Mouse (Mus musculus): ENCODE results near the gene AL731706.1. TPM values are rescaled to one million over a fixed set of nuclear protein-coding genes. Genes with fewer than 3 reads are reported as not detected.
"Not testable (repeated sequence)": the region's sequence is repeated elsewhere in the genome, so short reads cannot be mapped to it uniquely, and the experiment has no call there.

AL731706.1 gene
- polyA plus RNA-seq, 1 experiment, result 2.0 TPM

DNA sequence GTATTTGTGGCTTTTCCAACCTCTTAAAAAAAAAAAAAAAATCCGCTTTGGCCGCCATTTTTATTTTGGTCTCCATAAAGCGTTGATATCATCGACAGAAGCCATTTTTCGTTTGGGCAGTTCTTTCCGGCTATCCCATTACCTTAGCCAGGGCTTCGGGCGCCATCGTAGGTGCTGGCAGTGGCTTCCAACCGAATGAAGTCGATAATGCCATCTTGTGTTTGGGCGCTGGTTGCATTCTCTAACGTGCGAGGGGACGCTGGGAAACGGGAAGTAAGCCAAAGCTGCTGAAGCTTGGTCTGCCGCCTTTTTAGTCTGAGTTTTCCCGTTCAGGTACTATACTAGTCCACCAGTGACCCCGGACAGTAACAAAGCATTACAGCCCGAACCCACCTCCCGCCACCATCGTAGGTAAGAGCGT lies 772 bp upstream of the AL731706.1 start:
- no peaks in the 10 kb centered on the region for H3K27me3 ChIP-seq (ENCODE audit: control insufficient read depth, insufficient read depth, low read length)
- TF ChIP-seq CTCF (IDR thresholded peaks at IDR 0.05; ENCODE audit: extremely low read depth, insufficient read depth, insufficient read length, insufficient replicate concordance) (no peak), POLR2A (IDR thresholded peaks at IDR 0.05; ENCODE audit: low read depth, low read length) (peak; percentile 66)
- DNase-seq (ENCODE audit: low read depth in 1 of 2, low spot score in 2 of 2), result peak; percentile 92 to 98
- H3K27ac ChIP-seq (ENCODE audit: insufficient read depth, low read length), result peak overlapping the region; percentile 62
- H3K4me1 ChIP-seq (ENCODE audit: control insufficient read depth, insufficient read depth, insufficient read length), result peaks cover 5% of the 10 kb centered on the region; the same call in 1 of the 2 replicates
- peak overlapping the region; percentile 75 for H3K4me3 ChIP-seq (ENCODE audit: extremely low read depth, insufficient read depth, insufficient read length)
- H3K36me3 ChIP-seq (ENCODE audit: control insufficient read depth, insufficient read depth, low read length), result no peaks in the 10 kb centered on the region
- WGBS, result under 1% methylated on average over 23 of the region's 23 CpGs

DNA sequence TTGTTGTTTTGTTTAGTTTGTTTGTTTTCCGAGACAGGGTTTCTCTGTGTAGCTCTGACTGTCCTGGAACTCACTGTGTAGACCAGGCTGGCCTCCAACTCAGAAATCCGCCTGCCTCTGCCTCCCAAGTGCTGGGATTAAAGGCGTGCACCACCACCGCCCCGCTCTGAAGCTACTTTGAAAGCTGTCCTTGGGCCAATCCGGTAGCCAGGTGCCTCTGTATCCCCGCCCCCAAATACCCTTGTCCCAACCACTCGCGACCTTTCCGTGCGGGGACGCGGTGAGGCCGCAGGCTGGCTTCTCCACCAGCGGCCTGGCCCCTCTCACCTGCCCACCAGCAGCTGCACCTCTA lies 497 bp downstream of the AL731706.1 start:
- not testable (repeated sequence) for H3K4me1 ChIP-seq (ENCODE audit: control insufficient read depth, insufficient read depth, insufficient read length); H3K36me3 ChIP-seq (ENCODE audit: control insufficient read depth, insufficient read depth, low read length); H3K27me3 ChIP-seq (ENCODE audit: control insufficient read depth, insufficient read depth, low read length); DNase-seq (ENCODE audit: low read depth in 1 of 2, low spot score in 2 of 2)
- H3K4me3 ChIP-seq (ENCODE audit: extremely low read depth, insufficient read depth, insufficient read length), result peak overlapping the region; percentile 92
- 5% methylated on average over 15 of the region's 15 CpGs for WGBS
- H3K27ac ChIP-seq (ENCODE audit: insufficient read depth, low read length), result peak overlapping the region; percentile 98

DNA sequence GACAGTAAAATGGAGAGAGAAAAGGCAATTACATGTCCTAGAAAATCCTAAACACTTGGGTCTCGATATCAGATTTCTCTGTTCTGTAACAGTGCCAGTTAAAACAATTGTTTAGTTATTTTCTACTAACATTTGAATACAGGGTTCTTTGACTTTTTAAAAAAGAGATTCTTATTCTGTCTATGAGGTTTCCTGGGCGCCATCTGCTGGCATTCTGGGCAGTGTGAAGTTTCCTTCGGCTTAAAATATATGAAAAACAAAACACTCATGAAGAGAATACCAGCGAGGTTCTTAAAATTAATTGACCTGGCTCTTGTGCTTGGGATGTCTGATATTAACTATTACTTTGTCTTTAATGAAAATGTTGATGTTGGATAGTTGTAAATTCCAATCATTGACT lies 4.3 kb downstream of the AL731706.1 start:
- 66% methylated on average over 4 of the region's 4 CpGs for WGBS
- TF ChIP-seq CTCF (IDR thresholded peaks at IDR 0.05; ENCODE audit: extremely low read depth, insufficient read depth, insufficient read length, insufficient replicate concordance), result no peak
- TF ChIP-seq POLR2A (IDR thresholded peaks at IDR 0.05; ENCODE audit: low read depth, low read length), result no peak
- Histone ChIP-seq H3K36me3 (ENCODE audit: control insufficient read depth, insufficient read depth, low read length) (peaks cover 10% of the 10 kb centered on the region), H3K4me1 (ENCODE audit: control insufficient read depth, insufficient read depth, insufficient read length) (0 out of 2 replicates have a peak, but pooled peaks cover 2% of the 10 kb centered on the region), H3K27me3 (ENCODE audit: control insufficient read depth, insufficient read depth, low read length) (no peaks in the 10 kb centered on the region), H3K4me3 (ENCODE audit: extremely low read depth, insufficient read depth, insufficient read length) (no peak overlapping the region), H3K27ac (ENCODE audit: insufficient read depth, low read length) (no peak overlapping the region)
- DNase-seq (ENCODE audit: low read depth in 1 of 2, low spot score in 2 of 2), result no peak

DNA sequence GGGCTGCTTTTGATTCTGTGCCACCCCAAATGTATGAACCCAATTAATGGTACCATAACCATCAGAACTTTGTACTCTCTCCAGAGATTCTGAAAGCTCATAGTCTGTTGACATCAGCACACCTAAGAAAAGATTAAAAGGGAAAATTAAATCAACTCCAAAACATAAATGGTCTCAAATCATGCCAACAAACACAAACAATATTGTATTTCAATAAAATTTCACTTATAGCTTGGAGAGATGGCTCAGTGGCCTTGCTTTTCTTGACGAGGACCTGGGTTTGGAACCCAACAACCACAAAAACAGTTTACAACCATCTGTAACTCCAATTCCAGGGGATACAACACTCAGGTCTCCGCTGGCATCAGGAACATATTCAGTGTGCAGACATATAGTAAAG lies 5.6 kb downstream of the AL731706.1 start, which contains the start of gene AL731706.2:
TSS of gene AL731706.2 (minus strand) at position 101 of the 400 bp plus-strand sequence.
- Histone ChIP-seq H3K36me3 (ENCODE audit: control insufficient read depth, insufficient read depth, low read length) (peaks cover 17% of the 10 kb centered on the region), H3K27ac (ENCODE audit: insufficient read depth, low read length) (no peak within 1 kb of the TSS), H3K27me3 (ENCODE audit: control insufficient read depth, insufficient read depth, low read length) (no peaks in the 10 kb centered on the region), H3K4me3 (ENCODE audit: extremely low read depth, insufficient read depth, insufficient read length) (no peak within 1 kb of the TSS), H3K4me1 (ENCODE audit: control insufficient read depth, insufficient read depth, insufficient read length) (0 out of 2 replicates have a peak, but pooled peaks cover 2% of the 10 kb centered on the region)
- no peak for TF ChIP-seq POLR2A (IDR thresholded peaks at IDR 0.05; ENCODE audit: low read depth, low read length)
- no peak for TF ChIP-seq CTCF (IDR thresholded peaks at IDR 0.05; ENCODE audit: extremely low read depth, insufficient read depth, insufficient read length, insufficient replicate concordance)
- DNase-seq (ENCODE audit: low read depth in 1 of 2, low spot score in 2 of 2), result no peak
- 95% methylated on average over 2 of the region's 2 CpGs for WGBS

DNA sequence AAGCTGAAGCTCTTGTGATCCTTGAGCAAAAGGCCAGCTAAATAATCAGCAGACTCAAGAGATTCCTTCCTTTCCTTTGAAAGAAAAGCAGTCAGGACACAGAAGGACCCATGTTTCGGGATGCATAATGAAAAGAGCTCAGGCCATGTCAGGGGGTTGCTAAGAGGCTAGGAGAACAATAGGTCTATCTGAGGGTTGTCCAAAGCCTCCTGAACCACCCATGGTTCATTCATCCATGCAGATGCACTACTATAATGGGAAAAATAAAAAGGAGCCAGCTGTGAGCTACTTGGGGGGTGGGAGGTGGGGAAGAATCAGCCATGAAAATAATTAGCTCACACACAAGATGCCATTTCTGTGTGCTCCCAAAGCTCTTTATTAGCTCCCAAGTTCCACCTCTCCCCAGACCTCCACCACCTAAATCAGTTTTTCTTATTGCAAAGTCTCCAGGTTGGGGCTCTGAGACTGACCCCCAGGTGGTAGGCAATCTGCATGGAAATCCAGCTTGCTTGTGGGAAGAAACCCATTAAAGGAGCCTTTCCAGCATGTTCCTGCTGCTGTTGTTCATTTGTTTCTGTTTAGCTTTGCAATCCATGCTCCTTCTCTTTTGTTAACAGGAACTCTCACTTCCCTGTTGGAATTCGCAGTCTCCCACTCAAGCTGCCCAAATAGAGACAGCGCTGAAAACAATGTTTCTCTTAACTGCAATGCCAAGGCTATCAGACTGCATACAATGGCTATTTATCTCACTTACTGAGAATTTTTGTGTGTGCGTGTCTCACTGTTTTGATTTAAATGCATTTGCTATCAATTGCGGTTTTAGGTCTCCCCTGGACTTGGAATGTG lies 36.4 kb downstream of the AL731706.1 start:
- H3K36me3 ChIP-seq (ENCODE audit: control insufficient read depth, insufficient read depth, low read length), result no peaks in the 10 kb centered on the region
- no peaks in the 10 kb centered on the region for H3K27me3 ChIP-seq (ENCODE audit: control insufficient read depth, insufficient read depth, low read length)
- no peaks in the 10 kb centered on the region for H3K4me1 ChIP-seq (ENCODE audit: control insufficient read depth, insufficient read depth, insufficient read length)
- no peak overlapping the region for H3K4me3 ChIP-seq (ENCODE audit: extremely low read depth, insufficient read depth, insufficient read length)
- no peak overlapping the region for H3K27ac ChIP-seq (ENCODE audit: insufficient read depth, low read length)
- WGBS, result 81% methylated on average over 5 of the region's 5 CpGs
- DNase-seq (ENCODE audit: low read depth in 1 of 2, low spot score in 2 of 2), result no peak
- TF ChIP-seq CTCF (IDR thresholded peaks at IDR 0.05; ENCODE audit: extremely low read depth, insufficient read depth, insufficient read length, insufficient replicate concordance), result no peak
- TF ChIP-seq POLR2A (IDR thresholded peaks at IDR 0.05; ENCODE audit: low read depth, low read length), result no peak

DNA sequence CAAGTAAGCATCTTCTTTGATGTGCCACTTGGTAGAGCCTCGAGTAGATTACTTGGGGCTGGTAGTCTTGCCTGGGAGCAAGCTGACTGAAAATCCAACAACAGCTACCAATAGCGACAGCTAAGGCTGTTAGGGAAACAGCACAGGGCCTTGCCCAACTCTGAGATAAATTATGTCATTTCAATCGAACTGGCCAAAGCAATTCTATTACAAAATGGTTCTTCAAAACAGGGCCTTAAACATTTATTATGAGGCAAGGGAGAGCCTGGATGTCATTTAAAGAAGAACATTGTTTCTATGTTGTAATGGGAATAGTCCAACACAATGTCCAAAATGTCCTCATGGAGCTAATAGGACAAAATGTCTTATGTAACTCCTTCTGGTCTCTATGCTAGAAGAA lies 40.8 kb downstream of the AL731706.1 start:
- Histone ChIP-seq H3K27me3 (ENCODE audit: control insufficient read depth, insufficient read depth, low read length) (no peaks in the 10 kb centered on the region), H3K27ac (ENCODE audit: insufficient read depth, low read length) (no peak overlapping the region), H3K4me3 (ENCODE audit: extremely low read depth, insufficient read depth, insufficient read length) (no peak overlapping the region), H3K36me3 (ENCODE audit: control insufficient read depth, insufficient read depth, low read length) (no peaks in the 10 kb centered on the region), H3K4me1 (ENCODE audit: control insufficient read depth, insufficient read depth, insufficient read length) (no peaks in the 10 kb centered on the region)
- DNase-seq (ENCODE audit: low read depth in 1 of 2, low spot score in 2 of 2), result no peak
- WGBS, result 72% methylated on average over 3 of the region's 3 CpGs
- TF ChIP-seq CTCF (IDR thresholded peaks at IDR 0.05; ENCODE audit: extremely low read depth, insufficient read depth, insufficient read length, insufficient replicate concordance), result no peak

DNA sequence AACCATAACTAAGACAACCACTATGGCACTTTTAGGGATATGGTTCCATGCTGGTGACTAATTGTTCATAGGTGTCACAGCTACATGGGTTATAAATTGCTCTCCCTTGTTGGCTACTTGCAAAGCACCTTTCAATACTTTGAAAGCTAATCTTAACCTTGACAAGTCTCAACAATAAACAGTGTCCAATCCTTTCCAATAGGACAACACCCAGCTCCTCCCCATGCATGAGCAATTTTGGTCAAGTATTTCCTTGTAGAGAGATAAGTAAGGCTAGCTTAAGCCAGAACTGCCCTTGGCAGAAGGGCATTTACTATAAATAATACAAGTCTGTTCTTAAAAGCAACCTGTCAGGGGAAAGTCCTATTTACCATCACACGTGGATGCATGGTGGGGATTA lies 53.2 kb downstream of the AL731706.1 start:
- 59% methylated on average over 1 of the region's 1 CpGs for WGBS
- no peaks in the 10 kb centered on the region for H3K4me1 ChIP-seq (ENCODE audit: control insufficient read depth, insufficient read depth, insufficient read length)
- H3K36me3 ChIP-seq (ENCODE audit: control insufficient read depth, insufficient read depth, low read length), result no peaks in the 10 kb centered on the region
- no peak overlapping the region for H3K27ac ChIP-seq (ENCODE audit: insufficient read depth, low read length)
- no peak overlapping the region for H3K4me3 ChIP-seq (ENCODE audit: extremely low read depth, insufficient read depth, insufficient read length)
- H3K27me3 ChIP-seq (ENCODE audit: control insufficient read depth, insufficient read depth, low read length), result no peaks in the 10 kb centered on the region
- no peak for DNase-seq (ENCODE audit: low read depth in 1 of 2, low spot score in 2 of 2)
- TF ChIP-seq CTCF (IDR thresholded peaks at IDR 0.05; ENCODE audit: extremely low read depth, insufficient read depth, insufficient read length, insufficient replicate concordance), result no peak
- no peak for TF ChIP-seq POLR2A (IDR thresholded peaks at IDR 0.05; ENCODE audit: low read depth, low read length)
